Mouse (Mus musculus): ENCODE results near the gene Dact2.

Gene Dact2

GRCm38 (mm10) chr17:14207093-14207561 is 3.0 kb upstream of the Dact2 start:
- DNase-seq: no peak

- peak; percentile 65 for DNase-seq
These were observed 2.0 kb upstream of the Dact2 start for GRCm38 (mm10) chr17:14206062-14206461.

- no peak for DNase-seq
These were observed 1.1 kb upstream of the Dact2 start for GRCm38 (mm10) chr17:14205236-14205635.

GRCm38 (mm10) chr17:14203121-14203941 is 773 bp downstream of the Dact2 start:
- DNase-seq: peak; percentile 60

- DNase-seq: peak; percentile 26
These were observed 1.6 kb downstream of the Dact2 start for GRCm38 (mm10) chr17:14202291-14203030.

GRCm38 (mm10) chr17:14201281-14201787 is 2.8 kb downstream of the Dact2 start:
- no peak for DNase-seq

GRCm38 (mm10) chr17:14200206-14200605 is 3.9 kb downstream of the Dact2 start:
- no peak for DNase-seq

- DNase-seq: no peak
These were observed 4.5 kb downstream of the Dact2 start for GRCm38 (mm10) chr17:14199621-14200020.

GRCm38 (mm10) chr17:14192924-14193323 is 11.2 kb downstream of the Dact2 start:
- DNase-seq: no peak

GRCm38 (mm10) chr17:14192432-14192831 is 11.7 kb downstream of the Dact2 start:
- DNase-seq: no peak

- peak; percentile 17 for DNase-seq
These were observed 15.6 kb downstream of the Dact2 start for GRCm38 (mm10) chr17:14188455-14188854.

GRCm38 (mm10) chr17:14187096-14187495 is 17.0 kb downstream of the Dact2 start:
- DNase-seq: no peak

- no peak for DNase-seq
These were observed 17.9 kb downstream of the Dact2 start for GRCm38 (mm10) chr17:14186176-14186575.

- no peak for DNase-seq
These were observed 19.8 kb downstream of the Dact2 start for GRCm38 (mm10) chr17:14184192-14184814.

GRCm38 (mm10) chr17:14183717-14184116 is 20.4 kb downstream of the Dact2 start:
- no peak for DNase-seq

- no peak for DNase-seq
These were observed 21.2 kb downstream of the Dact2 start for GRCm38 (mm10) chr17:14182860-14183259.

- DNase-seq: no peak
These were observed 25.2 kb downstream of the Dact2 start for GRCm38 (mm10) chr17:14178911-14179310.

GRCm38 (mm10) chr17:14178475-14178874 is 25.6 kb downstream of the Dact2 start:
- no peak for DNase-seq

- no peak for DNase-seq
These were observed 26.1 kb downstream of the Dact2 start for GRCm38 (mm10) chr17:14178049-14178448.

- DNase-seq: no peak
These were observed 27.1 kb downstream of the Dact2 start for GRCm38 (mm10) chr17:14177018-14177417.

GRCm38 (mm10) chr17:14175704-14176103 is 28.4 kb downstream of the Dact2 start:
- no peak for DNase-seq

- no peak for DNase-seq
These were observed 29.1 kb downstream of the Dact2 start for GRCm38 (mm10) chr17:14175019-14175418.

- DNase-seq: no peak
These were observed 29.7 kb downstream of the Dact2 start for GRCm38 (mm10) chr17:14174401-14174800.

Data from lung, postnatal 36 days (tissue).